Mouse (Mus musculus) liver, embryonic 16.5 days (tissue): ENCODE results near the gene Gtf2ird1. TPM values are rescaled to one million over a fixed set of nuclear protein-coding genes. Genes with fewer than 3 reads are reported as not detected.
"Not testable (repeated sequence)": the region's sequence is repeated elsewhere in the genome, so short reads cannot be mapped to it uniquely, and the experiment has no call there.

Source experiments
- ATAC-seq: fragments of 200-750 bp; cut with Nextera tagmentation; 2 replicates; pipeline ENCODE4 v1.8.0; 2017; ENCODE audit warnings: low read depth, mild to moderate bottlenecking, moderate number of reproducible peaks, moderate library complexity
- H3K27ac ChIP-seq: fragments of 300-500 bp; sonication (generic); 2 replicates; pipeline ENCODE4 v1.5.1; 2014; ENCODE audit warnings: mild to moderate bottlenecking, low read length
- H3K27me3 ChIP-seq: fragments of 300-500 bp; sonication (generic); 2 replicates; pipeline ENCODE4 v1.6.1; 2014; ENCODE audit warnings: low read depth, low read length, mixed read lengths; ENCODE audit not compliant: control insufficient read depth, insufficient read depth
- H3K36me3 ChIP-seq: fragments of 300-500 bp; sonication (generic); 2 replicates; pipeline ENCODE4 v1.6.1; 2014; ENCODE audit warnings: mild to moderate bottlenecking; ENCODE audit not compliant: control insufficient read depth, insufficient read depth
- H3K4me1 ChIP-seq: fragments of 300-500 bp; sonication (generic); 2 replicates; pipeline ENCODE4 v1.6.1; 2014; ENCODE audit warnings: low read depth, low read length, mixed read lengths; ENCODE audit not compliant: control insufficient read depth
- H3K4me2 ChIP-seq: fragments of 300-500 bp; sonication (generic); 2 replicates; pipeline ENCODE4 v1.6.1; 2014; ENCODE audit warnings: low read depth, low read length, mixed read lengths
- H3K4me3 ChIP-seq: fragments of 300-500 bp; sonication (generic); 2 replicates; pipeline ENCODE4 v1.5.1; 2014; ENCODE audit warnings: low read depth, mild to moderate bottlenecking, low read length
- H3K9ac ChIP-seq: fragments of 300-500 bp; sonication (generic); 2 replicates; pipeline ENCODE4 v1.6.1; 2014; ENCODE audit warnings: low read depth, low read length
- H3K9me3 ChIP-seq: fragments of 300-500 bp; sonication (generic); replicated peaks from 2 replicates; pipeline ENCODE4 v1.6.1; 2016; ENCODE audit warnings: low read length; ENCODE audit not compliant: control insufficient read depth
- WGBS: fragments of 180-500 bp; shearing (Covaris S2); extraction: QIAGEN DNeasy Blood & Tissue Kit; methylation state at CpG from one replicate; pipeline ENCODE4 v1.1.7; 2014; ENCODE audit not compliant: insufficient replicate concordance; 5-methylcytosine and 5-hydroxymethylcytosine counted together
- polyA plus RNA-seq: library from polyadenylated mRNA; unstranded; fragments of >200 nt; fragmentation: Nextera tagmentation; extraction: Ambion mirVana; gene quantifications from 2 replicates; pipeline ENCODE4 v1.2.1, GENCODE M21; 2015

The Gtf2ird1 gene
- polyA plus RNA-seq, 1 experiment from 2014 or later, result 11.6 TPM

- not testable (repeated sequence) for H3K36me3 ChIP-seq, H3K4me3 ChIP-seq, H3K9me3 ChIP-seq, H3K9ac ChIP-seq, ATAC-seq, H3K27me3 ChIP-seq, H3K27ac ChIP-seq, H3K4me1 ChIP-seq, H3K4me2 ChIP-seq
- 63% methylated on average over 4 of the region's 4 CpGs for WGBS
Observed at GRCm38 (mm10) chr5:134343530-134343929, 113.0 kb downstream of the Gtf2ird1 start.

- no peaks in the 10 kb centered on the region for H3K27me3 ChIP-seq
- no peak overlapping the region for H3K27ac ChIP-seq
- no peak overlapping the region for H3K4me3 ChIP-seq
- H3K4me2 ChIP-seq, result no peak overlapping the region
- ATAC-seq, result peak; percentile 45; the same call in 1 of the 2 replicates
- no peak overlapping the region for H3K9ac ChIP-seq
- H3K9me3 ChIP-seq, result no peaks in the 10 kb centered on the region
- H3K4me1 ChIP-seq, result no peaks in the 10 kb centered on the region
- H3K36me3 ChIP-seq, result no peaks in the 10 kb centered on the region
- WGBS, result 37% methylated on average over 18 of the region's 18 CpGs
Observed at GRCm38 (mm10) chr5:134342503-134343205, 113.9 kb downstream of the Gtf2ird1 start.

- Histone ChIP-seq H3K4me1 (no peaks in the 10 kb centered on the region), H3K36me3 (no peaks in the 10 kb centered on the region), H3K9me3 (no peaks in the 10 kb centered on the region), H3K4me3 (no peak overlapping the region), H3K4me2 (no peak overlapping the region), H3K27me3 (no peaks in the 10 kb centered on the region), H3K27ac (no peak overlapping the region), H3K9ac (no peak overlapping the region)
- no peak for ATAC-seq
- 70% methylated on average over 5 of the region's 5 CpGs for WGBS
Observed at GRCm38 (mm10) chr5:134341721-134342120, 114.8 kb downstream of the Gtf2ird1 start.

- no peak overlapping the region for H3K4me2 ChIP-seq
- no peaks in the 10 kb centered on the region for H3K36me3 ChIP-seq
- ATAC-seq, result no peak
- H3K27me3 ChIP-seq, result no peaks in the 10 kb centered on the region
- 59% methylated on average over 10 of the region's 10 CpGs for WGBS
- no peak overlapping the region for H3K27ac ChIP-seq
- H3K4me3 ChIP-seq, result no peak overlapping the region
- H3K9me3 ChIP-seq, result no peaks in the 10 kb centered on the region
- no peak overlapping the region for H3K9ac ChIP-seq
- no peaks in the 10 kb centered on the region for H3K4me1 ChIP-seq
Observed at GRCm38 (mm10) chr5:134341321-134341720, 115.2 kb downstream of the Gtf2ird1 start.

GRCm38 (mm10) chr5:134340101-134340522 lies 116.4 kb downstream of the Gtf2ird1 start:
- H3K4me3 ChIP-seq, result no peak overlapping the region
- H3K4me1 ChIP-seq, result no peaks in the 10 kb centered on the region
- no peak overlapping the region for H3K27ac ChIP-seq
- H3K9ac ChIP-seq, result no peak overlapping the region
- 48% methylated on average over 6 of the region's 6 CpGs for WGBS
- no peak overlapping the region for H3K4me2 ChIP-seq
- no peaks in the 10 kb centered on the region for H3K9me3 ChIP-seq
- no peaks in the 10 kb centered on the region for H3K27me3 ChIP-seq
- ATAC-seq, result no peak
- H3K36me3 ChIP-seq, result no peaks in the 10 kb centered on the region

- not testable (repeated sequence) for ATAC-seq, H3K9me3 ChIP-seq, H3K9ac ChIP-seq, H3K4me1 ChIP-seq, H3K4me2 ChIP-seq, H3K27me3 ChIP-seq, H3K27ac ChIP-seq, H3K36me3 ChIP-seq, H3K4me3 ChIP-seq
- WGBS, result 76% methylated on average over 2 of the region's 2 CpGs
Observed at GRCm38 (mm10) chr5:134337012-134337411, 119.5 kb downstream of the Gtf2ird1 start.

GRCm38 (mm10) chr5:134332743-134333142 lies 123.8 kb downstream of the Gtf2ird1 start:
- WGBS, result 76% methylated on average over 8 of the region's 8 CpGs
- no peak for ATAC-seq
- H3K4me3 ChIP-seq, result no peak overlapping the region
- no peaks in the 10 kb centered on the region for H3K27me3 ChIP-seq
- H3K36me3 ChIP-seq, result no peaks in the 10 kb centered on the region
- no peak overlapping the region for H3K27ac ChIP-seq
- H3K9me3 ChIP-seq, result no peaks in the 10 kb centered on the region
- no peak overlapping the region for H3K9ac ChIP-seq
- H3K4me1 ChIP-seq, result peaks cover 7% of the 10 kb centered on the region
- H3K4me2 ChIP-seq, result no peak overlapping the region

- Histone ChIP-seq H3K4me2 (no peak overlapping the region), H3K27me3 (no peaks in the 10 kb centered on the region), H3K36me3 (no peaks in the 10 kb centered on the region), H3K4me1 (peaks cover 15% of the 10 kb centered on the region), H3K27ac (no peak overlapping the region), H3K9me3 (no peaks in the 10 kb centered on the region), H3K9ac (no peak overlapping the region), H3K4me3 (no peak overlapping the region)
- WGBS, result 74% methylated on average over 2 of the region's 2 CpGs
- ATAC-seq, result 0 out of 2 replicates have a peak, but pooled peaks have one; percentile 24
Observed at GRCm38 (mm10) chr5:134330082-134330481, 126.4 kb downstream of the Gtf2ird1 start.

GRCm38 (mm10) chr5:134329311-134329710 lies 127.2 kb downstream of the Gtf2ird1 start:
- Histone ChIP-seq H3K27me3 (no peaks in the 10 kb centered on the region), H3K4me1 (peaks cover 15% of the 10 kb centered on the region), H3K4me2 (no peak overlapping the region), H3K9ac (no peak overlapping the region), H3K36me3 (no peaks in the 10 kb centered on the region), H3K4me3 (no peak overlapping the region), H3K9me3 (no peaks in the 10 kb centered on the region), H3K27ac (no peak overlapping the region)
- no peak for ATAC-seq
- 67% methylated on average over 4 of the region's 4 CpGs for WGBS
